Mouse (Mus musculus) heart, adult 2 months (tissue): Measurements from ENCODE around the gene Slc16a3. TPM values are rescaled to one million over a fixed set of nuclear protein-coding genes. Genes with fewer than 3 reads are reported as not detected.

Experiments used
- DNase-seq, 2 experiments: peaks; one replicate each; pipeline ENCODE4 v3.0.0; 2021
- H3K27ac ChIP-seq: fragments of 200-600 bp; 2 replicates; pipeline ENCODE4 v1.8.1; 2022
- H3K27me3 ChIP-seq: fragments of 200-500 bp; 2 replicates; pipeline ENCODE4 v1.6.1; 2012; ENCODE audit warnings: mild to moderate bottlenecking, low read length, inconsistent platforms, mixed read lengths; ENCODE audit not compliant: control insufficient read depth, insufficient read depth
- H3K36me3 ChIP-seq: fragments of 200-500 bp; 2 replicates; pipeline ENCODE4 v1.6.1; 2012; ENCODE audit warnings: low read length, inconsistent platforms; ENCODE audit not compliant: control insufficient read depth, insufficient read depth
- H3K4me1 ChIP-seq: fragments of 200-500 bp; 2 replicates; pipeline ENCODE4 v1.6.1; 2011; ENCODE audit warnings: low read length; ENCODE audit not compliant: control insufficient read depth, insufficient read depth
- H3K4me3 ChIP-seq: fragments of 200-600 bp; 2 replicates; pipeline ENCODE4 v1.8.1; 2022
- H3K79me2 ChIP-seq: fragments of 200-500 bp; replicated peaks from 2 replicates; pipeline ENCODE4 v1.6.1; 2012; ENCODE audit warnings: mild to moderate bottlenecking, inconsistent platforms, low read length, moderate library complexity, mixed read lengths; ENCODE audit not compliant: control insufficient read depth, insufficient read depth
- H3K9ac ChIP-seq: fragments of 200-500 bp; 2 replicates; pipeline ENCODE4 v1.6.1; 2012; ENCODE audit warnings: low read depth, mild to moderate bottlenecking, control low read depth, inconsistent platforms, low read length, mixed read lengths
- CTCF ChIP-seq: fragments of 200-600 bp; IDR thresholded peaks from 2 replicates; pipeline ENCODE4 v1.8.1; 2022; ENCODE audit warnings: antibody characterized with exemption, mild to moderate bottlenecking, moderate library complexity
- EP300 ChIP-seq: fragments of 200-500 bp; IDR thresholded peaks from 2 replicates; pipeline ENCODE4 v1.6.1; 2011; ENCODE audit warnings: low read depth, low read length, control low read depth; ENCODE audit not compliant: insufficient read depth
- POLR2A ChIP-seq: fragments of 200-500 bp; IDR thresholded peaks from 2 replicates; pipeline ENCODE4 v1.6.1; 2011; ENCODE audit warnings: mild to moderate bottlenecking, low read depth, low read length, control low read depth; ENCODE audit not compliant: insufficient read depth
- WGBS: fragments of 180-500 bp; shearing (Covaris S2); methylation state at CpG from one replicate; pipeline ENCODE4 v1.1.7; 2018; 5-methylcytosine and 5-hydroxymethylcytosine counted together
- intact Hi-C: fragments of 180-260 bp; cut with DNase I; formaldehyde crosslinking; loops from one replicate; pipeline ENCODE4 v1.15.1; 2025
- polyA plus RNA-seq: library from polyadenylated mRNA; depleted of rRNA; stranded (reverse); fragments of >200 nt; gene quantifications from 2 replicates; pipeline ENCODE4 v1.2.3, GENCODE M21; 2012
- total RNA-seq, 2 experiments: library from RNA; stranded (reverse); gene quantifications; 2 replicates each; pipeline ENCODE4 v1.2.3; 2021

The Slc16a3 gene
- total and polyA plus RNA-seq, 3 experiments = 1.2 to 4.0 (median 1.3) TPM

DNA sequence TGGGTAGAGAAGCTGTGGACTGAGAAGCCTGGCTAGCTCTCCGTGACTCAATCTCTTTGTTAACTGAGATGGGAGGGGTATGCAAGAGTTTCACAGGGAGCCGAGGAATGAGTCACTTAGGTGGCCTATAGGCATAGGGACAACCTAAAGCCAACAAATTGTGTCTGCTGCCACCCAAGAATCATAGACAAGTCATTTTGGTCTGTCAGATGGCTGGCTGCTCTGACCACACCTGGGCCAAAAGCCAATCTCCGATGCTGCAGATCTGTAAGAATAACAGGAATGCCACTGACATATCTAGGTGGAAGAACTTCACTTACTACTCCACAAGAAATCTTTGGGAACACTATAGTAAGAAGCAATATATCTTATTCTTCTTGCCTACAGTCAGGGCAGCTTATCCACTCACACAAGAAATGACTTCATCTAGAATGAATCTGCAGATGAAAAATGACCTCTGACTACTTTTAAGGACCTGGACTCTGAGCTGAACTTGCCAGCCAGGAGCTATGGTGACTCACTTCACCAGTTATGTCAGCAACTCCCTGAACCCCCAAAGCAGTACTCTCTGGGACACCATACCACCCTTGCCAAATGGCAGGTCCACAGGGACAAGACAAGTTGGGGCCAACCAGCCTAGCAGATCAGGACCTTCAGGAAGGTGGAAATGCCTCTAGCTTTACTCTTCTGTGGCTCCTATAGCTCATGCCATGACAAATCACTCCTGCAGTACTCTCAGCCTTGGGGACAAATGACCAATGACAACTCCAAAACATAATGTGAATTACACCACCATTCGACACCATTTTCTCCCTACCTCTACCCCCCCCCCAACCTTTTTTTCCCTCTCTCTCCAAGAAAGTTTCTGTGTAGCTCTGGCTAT is 36.4 kb downstream of the Slc16a3 start:
- H3K4me3 ChIP-seq = no peak overlapping the region; the same call in 1 of the 2 replicates
- peak overlapping the region; percentile 46 for H3K27ac ChIP-seq
- H3K27me3 ChIP-seq = no peaks in the 10 kb centered on the region
- TF ChIP-seq POLR2A (no peak), EP300 (no peak), CTCF (no peak)
- intact Hi-C loops = no loop called here
- H3K9ac ChIP-seq = no peak overlapping the region
- 38% methylated on average over 4 of the region's 4 CpGs for WGBS
- peak in 1 of 2 experiments; percentile 31 for DNase-seq
- peaks cover 69% of the 10 kb centered on the region for H3K36me3 ChIP-seq
- H3K4me1 ChIP-seq = peaks cover 37% of the 10 kb centered on the region
- H3K79me2 ChIP-seq = peaks cover 21% of the 10 kb centered on the region

DNA sequence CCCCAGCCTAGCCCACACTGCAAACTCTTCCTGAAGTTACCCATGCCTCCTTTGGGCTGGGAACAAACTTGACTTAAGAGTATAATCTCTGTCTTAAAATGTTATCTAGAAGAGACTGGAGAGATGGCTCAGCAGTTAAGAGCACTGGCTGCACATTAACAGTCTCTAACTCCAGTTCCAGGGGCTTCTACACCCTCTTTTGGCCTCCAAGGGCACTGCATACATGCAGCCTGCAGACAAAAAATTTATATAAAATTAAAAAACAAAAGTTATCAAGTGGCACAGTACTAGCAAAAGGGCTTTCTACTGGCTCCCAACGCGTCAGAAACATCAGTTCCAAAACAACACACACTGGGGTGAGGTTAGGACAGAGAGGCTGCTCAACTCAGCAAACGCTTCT is 39.3 kb downstream of the Slc16a3 start:
- no peak overlapping the region for H3K9ac ChIP-seq
- H3K79me2 ChIP-seq = peaks cover 20% of the 10 kb centered on the region
- no peak for DNase-seq
- no peaks in the 10 kb centered on the region for H3K27me3 ChIP-seq
- H3K4me3 ChIP-seq = no peak overlapping the region
- WGBS = 32% methylated on average over 3 of the region's 3 CpGs
- H3K36me3 ChIP-seq = peaks cover 46% of the 10 kb centered on the region
- TF ChIP-seq CTCF = peak; percentile 57
- no peak for TF ChIP-seq POLR2A
- peaks cover 34% of the 10 kb centered on the region for H3K4me1 ChIP-seq
- H3K27ac ChIP-seq = no peak overlapping the region
- intact Hi-C loops = no loop called here

DNA sequence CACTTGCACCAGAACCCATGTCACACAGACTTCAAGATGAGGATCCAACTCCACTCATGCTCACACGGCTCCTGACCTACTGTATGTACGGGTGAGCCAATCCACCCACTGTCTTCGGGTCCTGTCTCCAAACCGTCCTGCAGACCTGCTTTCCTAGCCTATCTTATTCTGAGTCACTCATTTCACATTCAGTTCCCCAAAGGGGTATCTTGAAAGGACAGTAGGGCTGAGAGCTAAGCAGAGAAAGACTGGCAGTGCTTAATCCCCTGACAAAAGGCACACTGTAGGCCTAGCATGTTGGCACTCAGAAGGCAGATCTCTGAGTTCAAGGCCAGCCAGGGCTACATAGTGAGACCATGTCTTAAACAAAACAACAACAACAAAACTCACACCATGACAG is 40.1 kb downstream of the Slc16a3 start:
- TF ChIP-seq CTCF (no peak), POLR2A (no peak), EP300 (no peak)
- H3K27ac ChIP-seq = no peak overlapping the region
- peaks cover 19% of the 10 kb centered on the region for H3K79me2 ChIP-seq
- no peak overlapping the region for H3K4me3 ChIP-seq
- 25% methylated on average over 4 of the region's 4 CpGs for WGBS
- intact Hi-C loops = no loop called here
- no peak for DNase-seq
- H3K27me3 ChIP-seq = no peaks in the 10 kb centered on the region
- H3K9ac ChIP-seq = no peak overlapping the region; the same call in 1 of the 2 replicates
- peaks cover 38% of the 10 kb centered on the region for H3K36me3 ChIP-seq
- H3K4me1 ChIP-seq = peaks cover 34% of the 10 kb centered on the region

DNA sequence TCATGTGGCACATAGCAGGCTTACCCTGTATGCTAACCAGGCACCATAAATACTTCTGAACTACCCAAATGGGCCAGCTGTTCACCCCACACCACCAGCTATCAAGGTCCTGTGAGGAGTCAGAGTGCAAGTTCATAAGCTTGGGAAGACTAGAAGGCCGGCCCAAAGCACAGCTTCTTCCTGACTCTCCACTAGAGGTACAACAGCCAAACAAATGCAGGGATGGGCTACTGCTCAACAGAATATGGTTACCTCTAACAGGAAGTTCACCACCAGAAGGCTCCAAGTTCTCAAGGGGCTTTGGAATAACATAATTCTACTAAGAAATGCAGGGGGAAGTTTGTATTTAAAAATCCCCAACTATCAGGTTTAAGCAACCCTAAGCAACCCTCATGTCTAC is 41.2 kb downstream of the Slc16a3 start:
- DNase-seq = no peak
- intact Hi-C loops = no loop called here
- H3K79me2 ChIP-seq = peaks cover 15% of the 10 kb centered on the region
- WGBS = 3% methylated on average over 1 of the region's 1 CpGs
- no peaks in the 10 kb centered on the region for H3K27me3 ChIP-seq
- H3K9ac ChIP-seq = peak overlapping the region; percentile 27; the same call in 1 of the 2 replicates
- H3K4me1 ChIP-seq = peaks cover 30% of the 10 kb centered on the region
- H3K36me3 ChIP-seq = peaks cover 31% of the 10 kb centered on the region
- TF ChIP-seq EP300 (no peak), POLR2A (no peak), CTCF (no peak)
- peak overlapping the region; percentile 99 for H3K27ac ChIP-seq
- peak overlapping the region; percentile 100 for H3K4me3 ChIP-seq

DNA sequence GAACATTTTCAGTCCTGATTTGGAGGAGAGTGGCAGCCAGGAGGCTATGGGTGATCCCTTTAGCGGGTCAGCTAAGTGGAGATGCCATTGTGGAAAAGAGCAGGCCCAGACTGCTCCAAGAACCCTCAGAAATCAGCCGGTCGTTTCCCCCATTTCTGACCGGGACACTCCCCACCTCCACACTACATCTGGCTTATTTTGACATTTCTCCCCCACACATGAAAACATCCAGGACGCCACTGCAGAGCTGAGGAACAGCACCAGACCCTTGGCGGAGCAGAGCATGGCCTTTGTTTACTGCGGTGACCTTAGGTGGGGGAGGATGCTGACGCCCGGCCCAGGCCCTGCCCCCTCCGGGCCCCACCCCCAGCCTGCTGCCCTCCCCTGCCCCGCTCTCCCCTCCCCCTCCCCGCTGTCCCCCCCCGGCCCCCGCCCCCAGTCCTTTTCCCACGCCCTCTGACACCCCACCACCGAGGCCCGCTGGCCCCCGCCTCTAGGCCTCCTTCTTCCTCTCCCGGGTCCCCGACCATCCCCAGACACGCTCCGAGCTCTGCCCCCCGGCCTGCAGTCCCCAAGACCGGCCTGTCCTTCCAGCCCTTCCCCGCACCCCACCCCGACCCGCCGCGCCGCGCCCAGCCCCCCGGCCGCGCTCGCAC is 42.0 kb downstream of the Slc16a3 start:
- Histone ChIP-seq H3K79me2 (peaks cover 13% of the 10 kb centered on the region), H3K4me3 (peak overlapping the region; percentile 100), H3K9ac (peak overlapping the region; percentile 99), H3K4me1 (peaks cover 28% of the 10 kb centered on the region), H3K27me3 (no peaks in the 10 kb centered on the region), H3K36me3 (peaks cover 27% of the 10 kb centered on the region), H3K27ac (peak overlapping the region; percentile 99)
- TF ChIP-seq CTCF (no peak), EP300 (no peak), POLR2A (no peak)
- DNase-seq = peak; percentile 67 to 73
- WGBS = 2% methylated on average over 26 of the region's 35 CpGs
- intact Hi-C loops = no loop called here

DNA sequence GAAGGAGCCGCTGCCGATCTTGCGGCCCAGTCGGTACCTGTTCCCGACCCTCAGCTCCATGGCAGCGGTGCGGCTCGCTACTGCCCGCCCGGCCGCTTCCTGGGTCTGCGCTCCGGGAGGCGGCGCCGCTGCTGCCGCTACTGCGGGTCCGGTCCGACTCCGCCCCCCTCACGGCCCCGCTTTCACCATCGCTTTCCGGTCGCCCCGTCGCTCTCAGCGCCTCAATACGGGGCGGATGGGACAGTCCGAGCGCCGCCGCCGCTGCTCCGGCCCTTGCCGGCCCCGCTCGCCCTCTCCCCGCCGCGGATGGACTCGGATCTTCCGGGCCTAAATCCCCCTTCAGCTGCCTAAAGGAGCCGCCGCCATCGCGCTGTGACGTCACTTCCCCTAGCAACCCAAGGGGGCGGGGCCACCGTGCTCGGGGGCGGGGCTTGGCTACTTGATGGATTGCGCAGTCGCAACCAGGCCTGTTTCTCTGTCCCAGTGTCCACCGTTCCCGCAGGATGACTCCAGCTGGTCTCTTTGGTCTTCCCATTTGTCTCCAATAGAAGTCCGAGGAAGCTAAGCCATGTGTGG is 42.8 kb downstream of the Slc16a3 start, which contains the start of gene Csnk1d:
Gene Csnk1d, minus strand, starts transcription at position 380 of the 576 bp plus-strand sequence.
- peak within 1 kb of the TSS; percentile 99 for H3K9ac ChIP-seq
- H3K27me3 ChIP-seq = no peaks in the 10 kb centered on the region
- H3K27ac ChIP-seq = peak within 1 kb of the TSS; percentile 99
- under 1% methylated on average over 59 of the region's 59 CpGs for WGBS
- intact Hi-C loops = no loop called here
- H3K36me3 ChIP-seq = peaks cover 22% of the 10 kb centered on the region
- peaks cover 10% of the 10 kb centered on the region for H3K79me2 ChIP-seq
- TF ChIP-seq EP300 (0 out of 2 replicates have a peak, but pooled peaks have one; percentile 48), POLR2A (peak; percentile 91), CTCF (peak; percentile 16; the same call in 1 of the 2 replicates)
- H3K4me1 ChIP-seq = peaks cover 25% of the 10 kb centered on the region
- peak; percentile 98 to 100 for DNase-seq
- peak within 1 kb of the TSS; percentile 100 for H3K4me3 ChIP-seq
